Mouse (Mus musculus) neutrophil, adult 83 days (primary cell): ENCODE data around the gene Rufy1. TPM values are rescaled to one million over a fixed set of nuclear protein-coding genes. Genes with fewer than 3 reads are reported as not detected.

Experiments
- total RNA-seq, 2 experiments: library from RNA; stranded (reverse); gene quantifications; one replicate each; pipeline ENCODE4 v1.2.4; 2023

The Rufy1 gene
- 10 to 100 TPM; 24.7 to 28.1 TPM for total RNA-seq

DNA sequence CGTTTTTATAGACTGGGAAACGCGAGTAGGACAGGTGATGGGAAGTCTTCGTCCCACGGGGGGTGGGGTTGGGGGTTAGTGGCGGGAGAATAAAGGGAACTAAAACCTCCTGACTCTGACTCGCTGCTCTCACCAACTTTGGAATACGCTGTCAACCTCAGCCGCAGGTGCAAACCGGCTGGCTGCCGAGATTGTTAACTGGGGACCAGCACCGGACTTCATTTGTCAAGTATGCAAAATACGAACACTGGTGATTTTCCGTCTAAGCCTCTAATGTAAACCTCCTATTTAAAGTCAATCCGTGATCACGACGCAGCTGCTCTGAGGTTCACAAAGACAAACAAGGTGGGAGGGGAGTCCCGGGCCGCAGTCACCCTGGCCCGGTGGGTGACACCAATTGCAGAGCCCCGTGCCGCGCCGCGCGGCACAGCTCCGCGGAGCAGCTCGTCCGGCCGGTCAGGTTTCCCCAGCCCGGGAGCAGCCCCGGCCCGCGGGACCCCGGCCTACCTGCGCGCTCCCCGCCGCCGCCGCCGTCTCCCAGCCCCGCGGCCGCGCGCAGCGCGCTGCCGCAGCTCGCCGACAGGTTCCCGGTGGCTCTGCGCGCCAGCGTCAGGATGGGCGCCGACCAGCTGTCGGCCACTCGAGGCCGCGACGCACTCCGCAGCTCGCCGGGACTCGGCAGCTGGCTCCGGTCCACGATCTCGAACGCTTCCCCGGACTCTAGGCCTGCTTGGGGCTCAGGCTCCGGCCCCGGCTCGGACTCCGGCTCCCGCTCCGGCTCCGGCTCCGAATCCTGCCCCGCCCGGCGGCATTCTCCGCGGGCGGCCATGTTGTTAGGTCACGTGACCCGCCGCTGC lies at the start of gene Rufy1:
TSS of gene Rufy1 (minus strand) at position 849 of the 857 bp plus-strand sequence.

DNA sequence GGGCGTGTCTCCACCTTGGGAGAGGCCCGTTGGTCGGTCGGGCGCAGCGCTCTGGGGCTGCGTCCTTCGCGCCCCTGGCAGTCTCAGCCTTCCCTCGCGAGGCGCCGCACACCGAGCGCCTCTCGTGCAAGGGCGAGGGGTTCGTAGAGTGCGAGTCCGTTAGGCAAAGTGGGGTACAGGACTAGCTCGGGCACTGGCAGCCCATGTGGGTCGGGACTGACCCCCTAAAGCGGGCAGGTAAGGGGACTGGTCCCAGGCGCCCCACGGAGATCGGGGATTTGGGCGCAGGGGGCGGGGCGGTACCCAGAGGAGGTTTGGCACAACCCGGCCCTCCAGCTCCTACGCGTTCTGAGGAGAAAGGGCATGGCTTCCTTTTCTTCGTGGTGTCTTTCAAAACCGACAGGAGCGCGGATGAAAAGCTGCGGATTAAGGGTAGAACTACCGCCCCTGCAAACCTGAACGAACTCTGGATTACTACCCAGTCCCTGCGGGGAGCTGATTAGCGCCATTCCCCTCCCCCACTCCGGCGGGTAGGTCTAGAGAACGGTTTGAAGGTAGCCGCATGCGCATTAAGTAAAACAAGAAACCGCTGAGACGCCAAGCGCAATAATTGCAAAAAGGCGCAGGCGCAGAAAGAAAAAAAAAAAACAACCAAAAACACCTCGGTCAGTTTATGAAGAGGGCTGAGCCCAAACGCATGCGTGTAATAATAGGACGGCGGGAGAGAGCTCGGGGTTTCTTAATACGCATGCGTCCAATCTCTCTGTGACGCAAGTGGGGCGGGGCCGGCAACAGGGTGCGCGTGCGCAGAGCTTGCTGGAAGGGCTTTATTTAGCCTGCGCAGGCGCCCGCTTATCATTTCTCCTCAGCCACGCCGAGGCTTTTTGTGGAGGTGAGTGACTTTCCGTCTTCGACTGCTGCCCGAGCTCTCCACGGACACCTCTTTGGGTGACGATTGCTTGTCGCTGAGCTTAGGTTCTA lies 53.7 kb downstream of the Rufy1 start, which contains the start of gene Hnrnph1:
TSS of gene Hnrnph1 (plus strand) at position 80 of the 981 bp plus-strand sequence.

DNA sequence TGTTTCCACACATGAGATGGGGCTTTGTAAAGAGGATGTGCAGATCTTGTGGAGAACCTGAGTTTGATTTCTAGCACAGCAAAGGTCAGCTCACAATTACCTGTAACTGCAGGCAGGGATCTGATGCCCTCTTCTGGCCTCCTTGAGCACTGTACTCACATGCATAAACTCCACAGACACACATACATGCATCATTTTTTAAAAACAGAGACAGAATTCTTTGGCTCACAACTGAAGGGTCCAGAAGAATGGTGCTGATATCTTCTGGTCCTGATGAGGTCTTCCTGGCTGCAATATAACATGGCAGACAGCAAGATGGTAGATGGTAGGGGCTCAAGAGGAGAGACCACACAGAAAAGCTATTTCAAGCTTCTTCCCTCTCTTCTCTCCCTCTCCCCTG lies 76.8 kb downstream of the Rufy1 start, which contains the start of gene Cby3:
TSS of gene Cby3 (plus strand) at position 301 of the 400 bp plus-strand sequence.

Other genes with a start within 250 kb of the Rufy1 start
- 100 to 1,000 TPM; 279 to 286 TPM for gene Sqstm1, start 220.3 kb downstream of the Rufy1 start, total RNA-seq
- gene Mgat4b, start 220.2 kb downstream of the Rufy1 start, total RNA-seq = 10 to 100 TPM; 18.2 to 18.6 TPM
- gene Ltc4s, start 192.5 kb downstream of the Rufy1 start, total RNA-seq = under 1 TPM; 0.83 to 0.99 TPM
- 10 to 100 TPM; 43.5 to 46.7 TPM for gene Maml1, start 138.8 kb downstream of the Rufy1 start, total RNA-seq
- 100 to 1,000 TPM; 213 to 218 TPM for gene Canx, start 105.5 kb downstream of the Rufy1 start, total RNA-seq
- not detected for gene Cby3, start 76.7 kb downstream of the Rufy1 start, total RNA-seq
- gene Hnrnph1, start 54.1 kb downstream of the Rufy1 start, total RNA-seq = 100 to 1,000 TPM; 504 to 536 TPM
- gene Adamts2, start 171.0 kb upstream of the Rufy1 start, total RNA-seq = under 1 TPM; 0.62 to 0.81 TPM